Mouse (Mus musculus): ENCODE measurements around the gene Osbpl5.

Gene Osbpl5

GRCm38 (mm10) chr7:143709395-143709794 lies 47.4 kb downstream of the Osbpl5 start:
- no peak for DNase-seq (ENCODE audit: low spot score in 2 of 2)

- peak; percentile 80 to 91 for DNase-seq (ENCODE audit: low spot score in 2 of 2)
Measured at GRCm38 (mm10) chr7:143706697-143707438, 49.9 kb downstream of the Osbpl5 start.

- DNase-seq (ENCODE audit: low spot score in 2 of 2): peak in 1 of 2 experiments; percentile 67
Measured at GRCm38 (mm10) chr7:143696140-143696539, 60.6 kb downstream of the Osbpl5 start.

- DNase-seq (ENCODE audit: low spot score in 2 of 2): peak in 1 of 2 experiments; percentile 51
Measured at GRCm38 (mm10) chr7:143694550-143694949, 62.2 kb downstream of the Osbpl5 start.

- DNase-seq (ENCODE audit: low spot score in 2 of 2): peak in 1 of 2 experiments; percentile 54
Measured at GRCm38 (mm10) chr7:143692746-143693510, 63.9 kb downstream of the Osbpl5 start.

GRCm38 (mm10) chr7:143691909-143692308 lies 64.9 kb downstream of the Osbpl5 start:
- peak in 1 of 2 experiments; percentile 53 for DNase-seq (ENCODE audit: low spot score in 2 of 2)

- DNase-seq (ENCODE audit: low spot score in 2 of 2): peak in 1 of 2 experiments; percentile 53
Measured at GRCm38 (mm10) chr7:143691181-143691580, 65.6 kb downstream of the Osbpl5 start.

- peak in 1 of 2 experiments; percentile 56 for DNase-seq (ENCODE audit: low spot score in 2 of 2)
Measured at GRCm38 (mm10) chr7:143689946-143690345, 66.8 kb downstream of the Osbpl5 start.

GRCm38 (mm10) chr7:143689481-143689880 lies 67.3 kb downstream of the Osbpl5 start:
- DNase-seq (ENCODE audit: low spot score in 2 of 2): peak in 1 of 2 experiments; percentile 55

- peak in 1 of 2 experiments; percentile 59 for DNase-seq (ENCODE audit: low spot score in 2 of 2)
Measured at GRCm38 (mm10) chr7:143686676-143687075, 70.1 kb downstream of the Osbpl5 start.

- peak in 1 of 2 experiments; percentile 8 for DNase-seq (ENCODE audit: low spot score in 2 of 2)
Measured at GRCm38 (mm10) chr7:143686191-143686590, 70.6 kb downstream of the Osbpl5 start.

- DNase-seq (ENCODE audit: low spot score in 2 of 2): peak; percentile 64 to 76
Measured at GRCm38 (mm10) chr7:143685359-143686067, 71.3 kb downstream of the Osbpl5 start, which contains the start of gene Tnfrsf23. Gene Tnfrsf23, minus strand, starts transcription at chr7:143685872.

GRCm38 (mm10) chr7:143684569-143684968 lies 72.2 kb downstream of the Osbpl5 start:
- DNase-seq (ENCODE audit: low spot score in 2 of 2): peak in 1 of 2 experiments; percentile 23

GRCm38 (mm10) chr7:143681566-143681965 lies 75.2 kb downstream of the Osbpl5 start:
- DNase-seq (ENCODE audit: low spot score in 2 of 2): peak; percentile 6 to 53

GRCm38 (mm10) chr7:143680836-143681235 lies 75.9 kb downstream of the Osbpl5 start:
- peak; percentile 3 to 56 for DNase-seq (ENCODE audit: low spot score in 2 of 2)

GRCm38 (mm10) chr7:143679650-143680049 lies 77.1 kb downstream of the Osbpl5 start:
- peak; percentile 6 to 38 for DNase-seq (ENCODE audit: low spot score in 2 of 2)

- peak in 1 of 2 experiments; percentile 23 for DNase-seq (ENCODE audit: low spot score in 2 of 2)
Measured at GRCm38 (mm10) chr7:143666427-143667311, 90.1 kb downstream of the Osbpl5 start.

- peak in 1 of 2 experiments; percentile 43 for DNase-seq (ENCODE audit: low spot score in 2 of 2)
Measured at GRCm38 (mm10) chr7:143663470-143663869, 93.3 kb downstream of the Osbpl5 start.

GRCm38 (mm10) chr7:143660797-143661196 lies 96.0 kb downstream of the Osbpl5 start:
- peak in 1 of 2 experiments; percentile 25 for DNase-seq (ENCODE audit: low spot score in 2 of 2)

- peak in 1 of 2 experiments; percentile 62 for DNase-seq (ENCODE audit: low spot score in 2 of 2)
Measured at GRCm38 (mm10) chr7:143649769-143650346, 106.9 kb downstream of the Osbpl5 start.
